Mouse (Mus musculus): ENCODE results near the gene Prtn3.

DNA sequence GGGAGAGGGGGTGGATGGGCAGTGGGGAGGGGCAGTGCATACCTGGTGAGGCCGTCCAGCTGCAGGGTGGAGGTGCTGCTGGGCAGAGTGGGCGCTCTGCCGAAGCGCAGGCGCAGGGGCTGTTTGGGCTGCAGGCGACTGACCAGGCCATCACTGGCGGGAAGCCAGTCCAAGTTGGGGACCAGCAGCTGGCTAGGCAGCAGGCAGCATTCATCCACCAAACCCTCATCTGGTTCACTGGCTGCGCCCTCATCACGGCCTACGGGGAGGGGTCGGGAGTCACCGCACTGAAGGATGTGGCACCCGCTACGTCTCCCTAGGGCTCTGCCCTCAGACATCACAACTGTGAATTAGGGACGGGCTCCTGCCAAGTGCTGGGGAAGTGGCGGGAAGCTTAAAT is 22.0 kb downstream of the Prtn3 start:
- no peak for TF ChIP-seq CTCF (IDR thresholded peaks at IDR 0.05)
- TF ChIP-seq EP300 (IDR thresholded peaks at IDR 0.05): no peak
